Mouse (Mus musculus) ES-E14 (cell line): ENCODE data around the gene Timmdc1. TPM values are rescaled to one million over a fixed set of nuclear protein-coding genes. Genes with fewer than 3 reads are reported as not detected.

Source experiments
- DNase-seq: peaks from one replicate; pipeline ENCODE4 v3.0.0-alpha.2; 2013; ENCODE audit warnings: low read depth, low spot score
- H3K27ac ChIP-seq: 2 replicates; pipeline ENCODE4 v1.5.1; 2012; ENCODE audit warnings: low read depth, mild to moderate bottlenecking, low read length, moderate library complexity, mixed read lengths; ENCODE audit not compliant: poor library complexity, insufficient read depth, severe bottlenecking
- H3K36me3 ChIP-seq: 2 replicates; pipeline ENCODE4 v1.6.1; 2012; ENCODE audit warnings: mild to moderate bottlenecking, low read length, moderate library complexity, mixed read lengths; ENCODE audit not compliant: control insufficient read depth, poor library complexity, insufficient read depth, severe bottlenecking
- H3K4me1 ChIP-seq, 2 experiments: fragments of 150-350 bp in 1 of 2; sonication (generic) in 1 of 2; 2 replicates each; pipeline ENCODE4 v1.6.1; 2012; ENCODE audit warnings: low read length in 2 of 2, mild to moderate bottlenecking in 1 of 2, mixed read lengths in 1 of 2; ENCODE audit not compliant: control insufficient read depth in 2 of 2, insufficient read depth in 2 of 2, poor library complexity in 1 of 2
- H3K4me3 ChIP-seq, 2 experiments: fragments of 150-350 bp in 1 of 2; sonication (generic) in 1 of 2; 2 replicates each; pipeline ENCODE4 v1.5.1; 2012; ENCODE audit warnings: low read length in 2 of 2, low read depth in 1 of 2, mild to moderate bottlenecking in 1 of 2, mixed read lengths in 1 of 2; ENCODE audit not compliant: insufficient read depth in 1 of 2, poor library complexity in 1 of 2, severe bottlenecking in 1 of 2
- H3K9ac ChIP-seq: 2 replicates; pipeline ENCODE4 v1.6.1; 2012; ENCODE audit warnings: low read depth, mild to moderate bottlenecking, low read length, mixed read lengths; ENCODE audit not compliant: poor library complexity, insufficient read depth, severe bottlenecking
- H3K9me3 ChIP-seq: fragments of 150-350 bp; sonication (generic); 2 replicates; pipeline ENCODE4 v1.6.1; 2012; ENCODE audit warnings: low read depth, mild to moderate bottlenecking, low read length; ENCODE audit not compliant: control insufficient read depth, insufficient read depth
- CHD2 ChIP-seq: IDR thresholded peaks from 2 replicates; pipeline ENCODE4 v1.6.1; 2014; ENCODE audit warnings: mild to moderate bottlenecking, low read depth, low read length, inconsistent platforms
- HCFC1 ChIP-seq: IDR thresholded peaks from 2 replicates; pipeline ENCODE4 v1.6.1; 2012; ENCODE audit warnings: low read length, inconsistent platforms, borderline replicate concordance; ENCODE audit not compliant: insufficient read depth
- MAFK ChIP-seq: IDR thresholded peaks from 2 replicates; pipeline ENCODE4 v1.6.1; 2014; ENCODE audit warnings: mild to moderate bottlenecking, low read depth, low read length, inconsistent platforms; ENCODE audit not compliant: insufficient read depth
- ZC3H11A ChIP-seq: IDR thresholded peaks from 2 replicates; pipeline ENCODE4 v1.6.1; 2012; ENCODE audit warnings: low read depth, mild to moderate bottlenecking, inconsistent platforms, low read length, borderline replicate concordance
- ZNF384 ChIP-seq: IDR thresholded peaks from 2 replicates; pipeline ENCODE4 v1.6.1; 2012; ENCODE audit warnings: low read depth, low read length, inconsistent platforms
- in situ Hi-C, 2 experiments: fragments of 600-800 bp; cut with MboI; formaldehyde crosslinking; loops; one replicate each; pipeline ENCODE4 v1.15.1; 2025; ENCODE audit warnings: low sequenced_read_pairs in 2 of 2, inconsistent platforms in 1 of 2; ENCODE audit not compliant: unreplicated experiment in 2 of 2
- total RNA-seq: library from RNA; depleted of rRNA; stranded (reverse); fragments of 300-350 nt; gene quantifications from 2 replicates; pipeline ENCODE4 v1.2.3, GENCODE M21; 2012

Gene Timmdc1
- total RNA-seq, 1 experiment = 26.9 TPM

GRCm38 (mm10) chr16:38521211-38521987 lies 1.1 kb downstream of the Timmdc1 start:
- H3K27ac ChIP-seq = no peak overlapping the region
- peak overlapping the region; percentile 49; the same call in 1 of the 2 replicates for H3K9ac ChIP-seq
- peak overlapping the region; percentile 84 to 91 for H3K4me3 ChIP-seq
- peaks cover 11% of the 10 kb centered on the region for H3K36me3 ChIP-seq
- TF ChIP-seq ZNF384 (peak; percentile 63), HCFC1 (no peak), MAFK (no peak)
- no peaks in the 10 kb centered on the region for H3K9me3 ChIP-seq
- no peak for DNase-seq
- H3K4me1 ChIP-seq = no peaks in the 10 kb centered on the region
- in situ Hi-C loops = no loop called here

GRCm38 (mm10) chr16:38519140-38519539 lies 3.3 kb downstream of the Timmdc1 start:
- peaks cover 7% of the 10 kb centered on the region for H3K36me3 ChIP-seq
- in situ Hi-C loops = no loop called here

GRCm38 (mm10) chr16:38510846-38511245 lies 11.6 kb downstream of the Timmdc1 start:
- Histone ChIP-seq H3K4me1 (no peaks in the 10 kb centered on the region), H3K27ac (no peak overlapping the region), H3K9me3 (no peaks in the 10 kb centered on the region), H3K4me3 (no peak overlapping the region), H3K36me3 (peaks cover 14% of the 10 kb centered on the region), H3K9ac (no peak overlapping the region)
- no peak for DNase-seq
- in situ Hi-C loops = no loop called here
- TF ChIP-seq ZNF384 (no peak), CHD2 (no peak), HCFC1 (no peak), MAFK (no peak), ZC3H11A (no peak)

More at GRCm38 (mm10) chr16:38519140-38519539, 3.3 kb downstream of the Timmdc1 start:
- DNase-seq = no peak
- no peak overlapping the region for H3K9ac ChIP-seq
- H3K9me3 ChIP-seq = no peaks in the 10 kb centered on the region
- no peak overlapping the region for H3K4me3 ChIP-seq
- H3K4me1 ChIP-seq = no peaks in the 10 kb centered on the region
- TF ChIP-seq MAFK (no peak), ZC3H11A (no peak), ZNF384 (no peak)
- H3K27ac ChIP-seq = no peak overlapping the region

- TF ChIP-seq HCFC1 = no peak
- TF ChIP-seq MAFK = 0 out of 2 replicates have a peak, but pooled peaks have one; percentile 59
- TF ChIP-seq ZC3H11A = peak; percentile 70
- no peak overlapping the region for H3K9ac ChIP-seq
- H3K9me3 ChIP-seq = no peaks in the 10 kb centered on the region
- no peak overlapping the region for H3K27ac ChIP-seq
- H3K4me1 ChIP-seq = no peaks in the 10 kb centered on the region
- in situ Hi-C loops = no loop called here
- peak; percentile 70 for DNase-seq
- no peak overlapping the region for H3K4me3 ChIP-seq
- peaks cover 17% of the 10 kb centered on the region for H3K36me3 ChIP-seq
Observed at GRCm38 (mm10) chr16:38506041-38506634, 16.3 kb downstream of the Timmdc1 start.

- DNase-seq = no peak
- Histone ChIP-seq H3K27ac (no peak overlapping the region), H3K9me3 (no peaks in the 10 kb centered on the region), H3K9ac (no peak overlapping the region), H3K4me1 (no peaks in the 10 kb centered on the region), H3K4me3 (no peak overlapping the region), H3K36me3 (peaks cover 17% of the 10 kb centered on the region)
- TF ChIP-seq ZC3H11A (no peak), CHD2 (no peak), ZNF384 (no peak), MAFK (no peak), HCFC1 (no peak)
- in situ Hi-C loops = no loop called here
Observed at GRCm38 (mm10) chr16:38503528-38503927, 18.9 kb downstream of the Timmdc1 start.
